Mouse (Mus musculus): ENCODE data around the gene H2al1i. TPM values are rescaled to one million over a fixed set of nuclear protein-coding genes. Genes with fewer than 3 reads are reported as not detected.

The H2al1i gene
- not detected for total RNA-seq (2023)

DNA sequence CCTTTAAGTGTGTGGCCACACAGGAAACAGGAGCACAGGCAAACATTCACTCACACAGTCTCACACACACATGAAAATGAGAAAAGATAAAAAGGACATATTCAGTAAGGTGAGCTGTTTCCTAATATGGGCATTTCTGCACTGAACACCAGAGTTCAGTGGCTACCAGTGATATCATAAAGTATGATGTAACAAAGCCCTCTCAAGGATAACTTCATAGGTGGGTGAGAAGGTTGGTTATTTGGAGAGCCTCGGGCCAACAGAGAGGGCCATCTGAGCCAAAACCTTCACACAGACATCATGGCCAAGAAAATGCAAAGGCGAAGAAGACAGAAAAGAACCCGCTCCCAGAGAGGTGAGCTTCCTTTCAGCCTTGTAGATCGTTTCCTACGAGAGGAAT, at the start of gene H2al1i:
TSS of gene H2al1i (plus strand) at position 301 of the 400 bp plus-strand sequence.

DNA sequence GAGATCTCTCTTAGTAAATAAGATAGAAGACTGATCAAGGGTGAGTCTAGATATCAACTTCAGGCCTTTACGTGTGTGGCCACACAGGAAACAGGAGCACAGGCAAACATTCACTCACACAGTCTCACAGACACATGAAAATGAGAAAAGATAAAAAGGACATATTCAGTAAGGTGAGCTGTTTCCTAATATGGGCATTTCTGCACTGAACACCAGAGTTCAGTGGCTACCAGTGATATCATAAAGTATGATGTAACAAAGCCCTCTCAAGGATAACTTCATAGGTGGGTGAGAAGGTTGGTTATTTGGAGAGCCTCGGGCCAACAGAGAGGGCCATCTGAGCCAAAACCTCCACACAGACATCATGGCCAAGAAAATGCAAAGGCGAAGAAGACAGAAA, 25.5 kb upstream of the H2al1i start, which contains the start of gene H2al1a:
TSS of gene H2al1a (plus strand) at position 301 of the 400 bp plus-strand sequence.

DNA sequence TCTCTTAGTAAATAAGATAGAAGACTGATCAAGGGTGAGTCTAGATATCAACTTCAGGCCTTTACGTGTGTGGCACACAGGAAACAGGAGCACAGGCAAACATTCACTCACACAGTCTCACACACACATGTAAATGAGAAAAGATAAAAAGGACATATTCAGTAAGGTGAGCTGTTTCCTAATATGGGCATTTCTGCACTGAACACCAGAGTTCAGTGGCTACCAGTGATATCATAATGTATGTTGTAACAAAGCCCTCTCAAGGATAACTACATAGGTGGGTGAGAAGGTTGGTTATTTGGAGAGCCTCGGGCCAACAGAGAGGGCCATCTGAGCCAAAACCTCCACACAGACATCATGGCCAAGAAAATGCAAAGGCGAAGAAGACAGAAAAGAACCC, 22.3 kb upstream of the H2al1i start, which contains the start of gene H2al1b:
TSS of gene H2al1b (plus strand) at position 301 of the 400 bp plus-strand sequence.

DNA sequence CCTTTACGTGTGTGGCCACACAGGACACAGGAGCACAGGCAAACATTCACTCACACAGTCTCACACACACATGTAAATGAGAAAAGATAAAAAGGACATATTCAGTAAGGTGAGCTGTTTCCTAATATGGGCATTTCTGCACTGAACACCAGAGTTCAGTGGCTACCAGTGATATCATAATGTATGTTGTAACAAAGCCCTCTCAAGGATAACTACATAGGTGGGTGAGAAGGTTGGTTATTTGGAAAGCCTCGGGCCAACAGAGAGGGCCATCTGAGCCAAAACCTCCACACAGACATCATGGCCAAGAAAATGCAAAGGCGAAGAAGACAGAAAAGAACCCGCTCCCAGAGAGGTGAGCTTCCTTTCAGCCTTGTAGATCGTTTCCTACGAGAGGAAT, 19.1 kb upstream of the H2al1i start, which contains the start of gene H2al1c:
TSS of gene H2al1c (plus strand) at position 301 of the 400 bp plus-strand sequence.

DNA sequence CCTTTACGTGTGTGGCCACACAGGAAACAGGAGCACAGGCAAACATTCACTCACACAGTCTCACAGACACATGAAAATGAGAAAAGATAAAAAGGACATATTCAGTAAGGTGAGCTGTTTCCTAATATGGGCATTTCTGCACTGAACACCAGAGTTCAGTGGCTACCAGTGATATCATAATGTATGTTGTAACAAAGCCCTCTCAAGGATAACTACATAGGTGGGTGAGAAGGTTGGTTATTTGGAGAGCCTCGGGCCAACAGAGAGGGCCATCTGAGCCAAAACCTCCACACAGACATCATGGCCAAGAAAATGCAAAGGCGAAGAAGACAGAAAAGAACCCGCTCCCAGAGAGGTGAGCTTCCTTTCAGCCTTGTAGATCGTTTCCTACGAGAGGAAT, 15.9 kb upstream of the H2al1i start, which contains the start of gene H2al1d:
TSS of gene H2al1d (plus strand) at position 301 of the 400 bp plus-strand sequence.

DNA sequence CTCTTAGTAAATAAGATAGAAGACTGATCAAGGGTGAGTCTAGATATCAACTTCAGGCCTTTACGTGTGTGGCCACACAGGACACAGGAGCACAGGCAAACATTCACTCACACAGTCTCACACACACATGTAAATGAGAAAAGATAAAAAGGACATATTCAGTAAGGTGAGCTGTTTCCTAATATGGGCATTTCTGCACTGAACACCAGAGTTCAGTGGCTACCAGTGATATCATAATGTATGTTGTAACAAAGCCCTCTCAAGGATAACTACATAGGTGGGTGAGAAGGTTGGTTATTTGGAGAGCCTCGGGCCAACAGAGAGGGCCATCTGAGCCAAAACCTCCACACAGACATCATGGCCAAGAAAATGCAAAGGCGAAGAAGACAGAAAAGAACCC, 12.8 kb upstream of the H2al1i start, which contains the start of gene H2al1e:
TSS of gene H2al1e (plus strand) at position 301 of the 400 bp plus-strand sequence.

DNA sequence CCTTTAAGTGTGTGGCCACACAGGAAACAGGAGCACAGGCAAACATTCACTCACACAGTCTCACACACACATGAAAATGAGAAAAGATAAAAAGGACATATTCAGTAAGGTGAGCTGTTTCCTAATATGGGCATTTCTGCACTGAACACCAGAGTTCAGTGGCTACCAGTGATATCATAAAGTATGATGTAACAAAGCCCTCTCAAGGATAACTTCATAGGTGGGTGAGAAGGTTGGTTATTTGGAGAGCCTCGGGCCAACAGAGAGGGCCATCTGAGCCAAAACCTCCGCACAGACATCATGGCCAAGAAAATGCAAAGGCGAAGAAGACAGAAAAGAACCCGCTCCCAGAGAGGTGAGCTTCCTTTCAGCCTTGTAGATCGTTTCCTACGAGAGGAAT, 9.6 kb upstream of the H2al1i start, which contains the start of gene H2al1f:
TSS of gene H2al1f (plus strand) at position 301 of the 400 bp plus-strand sequence.

DNA sequence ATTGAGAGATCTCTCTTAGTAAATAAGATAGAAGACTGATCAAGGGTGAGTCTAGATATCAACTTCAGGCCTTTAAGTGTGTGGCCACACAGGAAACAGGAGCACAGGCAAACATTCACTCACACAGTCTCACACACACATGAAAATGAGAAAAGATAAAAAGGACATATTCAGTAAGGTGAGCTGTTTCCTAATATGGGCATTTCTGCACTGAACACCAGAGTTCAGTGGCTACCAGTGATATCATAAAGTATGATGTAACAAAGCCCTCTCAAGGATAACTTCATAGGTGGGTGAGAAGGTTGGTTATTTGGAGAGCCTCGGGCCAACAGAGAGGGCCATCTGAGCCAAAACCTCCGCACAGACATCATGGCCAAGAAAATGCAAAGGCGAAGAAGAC, 6.5 kb upstream of the H2al1i start, which contains the start of gene H2al1g:
TSS of gene H2al1g (plus strand) at position 301 of the 400 bp plus-strand sequence.

DNA sequence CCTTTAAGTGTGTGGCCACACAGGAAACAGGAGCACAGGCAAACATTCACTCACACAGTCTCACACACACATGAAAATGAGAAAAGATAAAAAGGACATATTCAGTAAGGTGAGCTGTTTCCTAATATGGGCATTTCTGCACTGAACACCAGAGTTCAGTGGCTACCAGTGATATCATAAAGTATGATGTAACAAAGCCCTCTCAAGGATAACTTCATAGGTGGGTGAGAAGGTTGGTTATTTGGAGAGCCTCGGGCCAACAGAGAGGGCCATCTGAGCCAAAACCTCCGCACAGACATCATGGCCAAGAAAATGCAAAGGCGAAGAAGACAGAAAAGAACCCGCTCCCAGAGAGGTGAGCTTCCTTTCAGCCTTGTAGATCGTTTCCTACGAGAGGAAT, 3.3 kb upstream of the H2al1i start, which contains the start of gene H2al1h:
TSS of gene H2al1h (plus strand) at position 301 of the 400 bp plus-strand sequence.

DNA sequence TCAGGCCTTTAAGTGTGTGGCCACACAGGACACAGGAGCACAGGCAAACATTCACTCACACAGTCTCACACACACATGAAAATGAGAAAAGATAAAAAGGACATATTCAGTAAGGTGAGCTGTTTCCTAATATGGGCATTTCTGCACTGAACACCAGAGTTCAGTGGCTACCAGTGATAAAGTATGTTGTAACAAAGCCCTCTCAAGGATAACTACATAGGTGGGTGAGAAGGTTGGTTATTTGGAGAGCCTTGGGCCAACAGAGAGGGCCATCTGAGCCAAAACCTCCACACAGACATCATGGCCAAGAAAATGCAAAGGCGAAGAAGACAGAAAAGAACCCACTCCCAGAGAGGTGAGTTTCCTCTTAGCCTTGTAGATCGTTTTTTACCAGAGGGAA, 3.1 kb downstream of the H2al1i start, which contains the start of gene H2al1j:
TSS of gene H2al1j (plus strand) at position 301 of the 400 bp plus-strand sequence.

Other genes starting within 250 kb of the H2al1i start
- gene H2al1a, start 25.4 kb upstream of the H2al1i start, total RNA-seq (2023) = not detected
- not detected for gene H2al1b, start 22.2 kb upstream of the H2al1i start, total RNA-seq (2023)
- gene H2al1c, start 19.0 kb upstream of the H2al1i start, total RNA-seq (2023) = not detected
- gene H2al1d, start 15.8 kb upstream of the H2al1i start, total RNA-seq (2023) = not detected
- not detected for gene H2al1e, start 12.7 kb upstream of the H2al1i start, total RNA-seq (2023)
- gene H2al1f, start 9.5 kb upstream of the H2al1i start, total RNA-seq (2023) = not detected
- gene H2al1g, start 6.4 kb upstream of the H2al1i start, total RNA-seq (2023) = not detected
- gene H2al1h, start 3.2 kb upstream of the H2al1i start, total RNA-seq (2023) = not detected
- not detected for gene H2al1j, start 3.2 kb downstream of the H2al1i start, total RNA-seq (2023)